Mouse (Mus musculus) stomach, postnatal 0 days (tissue): ENCODE measurements around the gene Socs7.

ENCODE experiments used
- CTCF ChIP-seq: IDR thresholded peaks from 2 replicates; pipeline ENCODE4 v1.5.1; 2016; ENCODE audit warnings: antibody characterized with exemption, low read depth, mild to moderate bottlenecking, moderate library complexity
- EP300 ChIP-seq: optimal IDR thresholded peaks from 2 replicates; pipeline ENCODE3; 2016; ENCODE audit warnings: antibody characterized with exemption

DNA sequence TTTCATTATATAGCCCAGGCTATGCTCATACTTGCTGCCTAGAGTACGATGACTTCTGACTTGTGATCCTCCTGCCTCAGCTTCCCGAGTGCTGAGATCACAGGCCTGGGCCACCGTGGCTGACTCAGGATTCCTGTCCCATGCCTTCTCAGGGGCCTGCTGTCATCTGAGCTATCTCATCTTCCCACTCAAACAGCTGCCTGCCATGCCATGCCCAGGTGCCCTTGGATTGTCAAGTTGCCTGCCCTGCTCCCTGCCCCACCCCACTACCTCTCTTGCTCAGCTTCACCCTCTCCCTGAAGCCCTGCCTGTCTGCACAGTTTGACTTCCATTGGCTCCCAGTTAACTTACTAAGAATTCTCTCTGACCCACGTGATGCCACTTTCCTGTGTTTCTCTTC is 48.6 kb downstream of the Socs7 start:
- TF ChIP-seq CTCF: no peak
- no peak for TF ChIP-seq EP300
